Mouse (Mus musculus) brain, embryonic 14.5 days (tissue): ENCODE measurements around the gene Ncapd2.

ENCODE experiments used
- CTCF ChIP-seq: fragments of 200-500 bp; IDR thresholded peaks from 2 replicates; pipeline ENCODE4 v1.5.1; 2012; ENCODE audit warnings: inconsistent platforms, mild to moderate bottlenecking, moderate library complexity, borderline replicate concordance; ENCODE audit not compliant: insufficient read depth, insufficient read length; ENCODE audit errors: extremely low read depth
- POLR2A ChIP-seq: fragments of 200-500 bp; IDR thresholded peaks from 2 replicates; pipeline ENCODE4 v1.6.1; 2012; ENCODE audit warnings: mild to moderate bottlenecking, inconsistent platforms, borderline replicate concordance; ENCODE audit not compliant: poor library complexity, insufficient read depth, insufficient read length, severe bottlenecking; ENCODE audit errors: extremely low read depth

- TF ChIP-seq CTCF (no peak), POLR2A (no peak)
These were observed 61.6 kb downstream of the Ncapd2 start for GRCm38 (mm10) chr6:125129710-125130402.
